Mouse (Mus musculus) forebrain, postnatal 0 days (tissue): ENCODE data around the gene Gm9903. TPM values are rescaled to one million over a fixed set of nuclear protein-coding genes. Genes with fewer than 3 reads are reported as not detected.

Experiments
- ATAC-seq: fragments of 200-750 bp; cut with Nextera tagmentation; 2 replicates; pipeline ENCODE4 v1.8.0; 2017; ENCODE audit warnings: mild to moderate bottlenecking, moderate library complexity
- DNase-seq: peaks from one replicate; pipeline ENCODE4 v3.0.0-alpha.2; 2015
- H3K27ac ChIP-seq: fragments of 300-500 bp; sonication (generic); 2 replicates; pipeline ENCODE4 v1.5.1; 2014; ENCODE audit warnings: low read depth, mild to moderate bottlenecking, antibody characterized with exemption, low read length, moderate library complexity, mixed read lengths
- H3K27me3 ChIP-seq: fragments of 300-500 bp; sonication (generic); 2 replicates; pipeline ENCODE4 v1.6.1; 2014; ENCODE audit warnings: mild to moderate bottlenecking, low read length, mixed read lengths; ENCODE audit not compliant: insufficient read depth
- H3K36me3 ChIP-seq: fragments of 300-500 bp; sonication (generic); 2 replicates; pipeline ENCODE4 v1.6.1; 2014; ENCODE audit warnings: mild to moderate bottlenecking, moderate library complexity; ENCODE audit not compliant: insufficient read depth
- H3K4me1 ChIP-seq: fragments of 300-500 bp; sonication (generic); 2 replicates; pipeline ENCODE4 v1.6.1; 2014; ENCODE audit warnings: antibody characterized with exemption; ENCODE audit not compliant: insufficient read depth
- H3K4me2 ChIP-seq: fragments of 300-500 bp; sonication (generic); 2 replicates; pipeline ENCODE4 v1.6.1; 2014; ENCODE audit warnings: low read depth, mild to moderate bottlenecking, moderate library complexity
- H3K4me3 ChIP-seq: fragments of 300-500 bp; sonication (generic); 2 replicates; pipeline ENCODE4 v1.5.1; 2014; ENCODE audit warnings: low read depth, low read length, mixed read lengths
- H3K9ac ChIP-seq: fragments of 300-500 bp; sonication (generic); 2 replicates; pipeline ENCODE4 v1.6.1; 2014; ENCODE audit warnings: mild to moderate bottlenecking
- H3K9me3 ChIP-seq: fragments of 300-500 bp; sonication (generic); 2 replicates; pipeline ENCODE4 v1.6.1; 2016; ENCODE audit warnings: low read length
- CTCF ChIP-seq: sonication (generic); IDR thresholded peaks from 2 replicates; pipeline ENCODE4 v1.5.1; 2016; ENCODE audit warnings: antibody characterized with exemption, control low read depth, low read depth
- WGBS: fragments of 180-500 bp; shearing (Covaris S2); extraction: QIAGEN DNeasy Blood & Tissue Kit; methylation state at CpG from one replicate; pipeline ENCODE4 v1.1.7; 2014; 5-methylcytosine and 5-hydroxymethylcytosine counted together
- polyA plus RNA-seq: library from polyadenylated mRNA; unstranded; fragments of >200 nt; fragmentation: Nextera tagmentation; extraction: Ambion mirVana; gene quantifications from 2 replicates; pipeline ENCODE4 v1.2.1, GENCODE M21; 2015
- total RNA-seq: library from RNA; depleted of rRNA; stranded (reverse); fragments of >200 nt; gene quantifications from 2 replicates; pipeline ENCODE4 v1.2.3, GENCODE M21; 2014; rRNA removed

The Gm9903 gene
- total RNA-seq: 1.00 TPM in 1 of 2 replicates, not detected in the other
- polyA plus RNA-seq: 0.39 and 0.59 TPM in 2 replicates

DNA sequence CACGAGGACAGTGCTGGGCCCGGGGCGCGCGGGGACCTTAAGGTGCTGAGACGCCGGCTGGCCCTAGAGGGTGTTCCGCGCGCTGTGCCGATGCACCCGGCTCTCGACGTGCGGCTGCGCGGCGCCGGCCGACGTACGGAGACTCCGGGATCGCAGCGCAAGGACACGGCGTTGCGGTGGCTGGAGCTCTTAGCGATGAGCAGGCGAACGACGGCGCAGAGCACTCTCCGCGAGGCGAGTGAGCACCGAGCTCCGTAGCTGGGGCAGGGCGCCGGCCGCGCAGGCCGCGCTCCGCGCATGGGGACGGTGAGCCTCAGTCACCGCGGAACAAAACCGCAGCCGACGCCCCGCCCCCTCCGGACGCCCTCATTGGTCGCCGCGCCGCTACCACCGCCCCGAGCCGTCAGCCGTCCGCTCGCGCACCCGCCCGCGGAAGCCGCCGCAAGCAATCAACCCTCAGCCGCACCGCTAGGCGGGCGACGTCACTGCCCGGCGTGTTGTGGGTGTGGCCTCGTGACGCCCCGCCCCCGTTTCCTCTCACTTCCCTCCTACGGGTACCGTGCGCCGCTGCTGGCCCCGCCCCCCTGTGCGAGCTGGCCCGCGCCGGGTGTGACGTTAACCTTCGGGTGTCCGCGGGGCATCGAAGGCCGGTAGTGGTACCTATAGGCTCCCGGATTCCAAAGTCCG, at the start of gene Gm9903, which contains the start of gene Fam53a:
Gene Gm9903 (plus strand): TSS at position 625 of the 687 bp plus-strand sequence.
Gene Fam53a (minus strand): TSS at position 335 of the 687 bp plus-strand sequence.
- no peaks in the 10 kb centered on the region for H3K9me3 ChIP-seq
- H3K4me3 ChIP-seq: peak within 1 kb of the TSS; percentile 77
- no peaks in the 10 kb centered on the region; the same call in 1 of the 2 replicates for H3K4me1 ChIP-seq
- H3K9ac ChIP-seq: peak within 1 kb of the TSS; percentile 73
- ATAC-seq (peak; percentile 99), DNase-seq (peak; percentile 98)
- no peaks in the 10 kb centered on the region for H3K27me3 ChIP-seq
- TF ChIP-seq CTCF: peak; percentile 56
- H3K36me3 ChIP-seq: no peaks in the 10 kb centered on the region
- peak within 1 kb of the TSS; percentile 89 for H3K4me2 ChIP-seq
- WGBS: 2% methylated on average over 74 of the region's 99 CpGs
- H3K27ac ChIP-seq: peak within 1 kb of the TSS; percentile 79

GRCm38 (mm10) chr5:33580336-33580735, 49.4 kb upstream of the Gm9903 start:
- Histone ChIP-seq H3K4me3 (no peak overlapping the region), H3K27me3 (no peaks in the 10 kb centered on the region), H3K9ac (no peak overlapping the region), H3K36me3 (no peaks in the 10 kb centered on the region), H3K27ac (no peak overlapping the region), H3K9me3 (no peaks in the 10 kb centered on the region), H3K4me2 (no peak overlapping the region), H3K4me1 (no peaks in the 10 kb centered on the region)
- 88% methylated on average over 1 of the region's 1 CpGs for WGBS
- no peak for ATAC-seq
- TF ChIP-seq CTCF: no peak
- DNase-seq: no peak

- no peaks in the 10 kb centered on the region for H3K4me1 ChIP-seq
- ATAC-seq: no peak
- no peak overlapping the region for H3K27ac ChIP-seq
- H3K4me2 ChIP-seq: no peak overlapping the region
- DNase-seq: no peak
- no peak for TF ChIP-seq CTCF
- H3K36me3 ChIP-seq: no peaks in the 10 kb centered on the region
- H3K4me3 ChIP-seq: no peak overlapping the region
- no peaks in the 10 kb centered on the region for H3K9me3 ChIP-seq
- H3K27me3 ChIP-seq: 0 out of 2 replicates have a peak, but pooled peaks cover 5% of the 10 kb centered on the region
- 73% methylated on average over 18 of the region's 18 CpGs for WGBS
- H3K9ac ChIP-seq: no peak overlapping the region
Observed at GRCm38 (mm10) chr5:33587498-33588058, 42.1 kb upstream of the Gm9903 start.

DNA sequence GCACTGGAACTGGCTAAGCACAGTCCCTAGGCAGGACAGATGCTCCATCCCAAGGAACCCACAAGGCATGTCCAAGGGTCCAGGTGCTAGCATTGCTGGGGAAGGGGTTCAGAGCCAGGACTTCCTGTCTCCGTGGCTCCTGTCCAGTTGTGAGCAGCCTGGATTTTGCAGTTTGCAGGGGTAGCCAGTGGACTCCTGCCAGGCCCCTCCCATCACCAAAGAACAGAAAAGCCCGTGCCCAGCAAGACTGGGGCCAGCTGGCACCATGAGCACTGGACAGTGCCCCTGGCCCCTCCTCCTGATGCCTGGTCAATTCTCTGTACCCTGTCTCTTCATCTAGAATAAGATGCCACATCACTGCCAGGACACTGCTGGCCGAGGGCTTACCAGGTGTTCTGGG, 41.7 kb upstream of the Gm9903 start:
- no peak overlapping the region for H3K9ac ChIP-seq
- no peak overlapping the region for H3K4me2 ChIP-seq
- H3K4me3 ChIP-seq: no peak overlapping the region
- 0 out of 2 replicates have a peak, but pooled peaks cover 5% of the 10 kb centered on the region for H3K27me3 ChIP-seq
- H3K27ac ChIP-seq: no peak overlapping the region
- TF ChIP-seq CTCF: no peak
- DNase-seq: no peak
- no peaks in the 10 kb centered on the region for H3K36me3 ChIP-seq
- 55% methylated on average over 3 of the region's 3 CpGs for WGBS
- no peaks in the 10 kb centered on the region for H3K4me1 ChIP-seq
- no peak for ATAC-seq
- no peaks in the 10 kb centered on the region for H3K9me3 ChIP-seq

DNA sequence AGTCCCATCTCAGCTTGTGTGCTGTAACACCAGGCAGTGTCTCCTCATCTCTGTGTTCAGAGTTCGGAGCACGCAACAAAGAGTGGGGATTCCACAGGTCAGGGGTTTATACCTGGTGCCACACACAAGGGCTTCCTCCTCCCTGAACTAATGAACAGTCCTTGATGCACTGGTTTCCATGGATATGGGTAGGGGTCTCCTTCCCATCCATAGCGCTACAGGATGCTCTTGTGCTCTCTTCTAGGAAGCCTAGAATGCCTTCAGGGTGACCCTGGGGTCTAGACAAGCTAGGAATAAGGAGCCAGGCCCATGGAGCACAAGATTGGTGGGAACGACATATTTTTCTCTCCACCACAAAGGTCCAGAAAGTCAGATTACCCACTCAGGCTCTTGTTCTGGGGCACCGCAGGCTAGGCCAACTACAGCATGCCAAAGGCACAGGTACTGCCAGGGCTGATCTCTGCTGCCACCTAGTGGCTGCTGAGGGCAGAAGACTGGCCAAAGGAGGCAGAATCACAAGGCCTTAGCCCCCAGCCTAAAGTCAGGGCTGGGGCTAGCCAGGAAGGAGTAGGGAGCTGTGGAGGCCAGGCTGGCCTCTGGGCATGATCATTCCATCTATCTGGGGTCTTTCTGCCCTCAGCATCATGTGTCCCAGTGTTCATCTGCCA, 40.4 kb upstream of the Gm9903 start:
- Histone ChIP-seq H3K4me1 (no peaks in the 10 kb centered on the region), H3K4me2 (no peak overlapping the region), H3K9ac (no peak overlapping the region), H3K36me3 (no peaks in the 10 kb centered on the region), H3K4me3 (no peak overlapping the region), H3K27me3 (0 out of 2 replicates have a peak, but pooled peaks cover 5% of the 10 kb centered on the region), H3K9me3 (no peaks in the 10 kb centered on the region), H3K27ac (no peak overlapping the region)
- TF ChIP-seq CTCF: peak; percentile 99
- WGBS: 65% methylated on average over 5 of the region's 5 CpGs
- DNase-seq: peak; percentile 87
- ATAC-seq: peak; percentile 77

DNA sequence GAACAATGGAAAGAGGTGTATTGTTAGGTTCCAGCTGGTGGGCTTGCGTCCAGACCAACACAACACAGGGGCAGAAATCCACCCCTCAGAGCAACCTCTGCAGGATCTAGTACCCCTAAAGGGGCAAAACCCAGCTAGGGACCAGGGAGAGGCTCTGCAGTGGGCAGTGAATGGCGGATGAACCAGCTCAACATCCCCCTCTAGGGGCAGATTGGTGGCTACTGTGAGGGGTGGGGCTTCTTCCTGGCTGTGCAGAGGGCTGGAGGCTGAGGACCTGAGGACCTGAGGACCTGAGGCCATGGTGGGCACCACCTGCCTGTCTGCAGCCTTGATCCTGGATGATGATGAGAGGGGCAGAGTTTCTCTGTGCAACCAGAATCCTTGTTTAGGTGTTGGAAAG, 36.1 kb upstream of the Gm9903 start:
- Histone ChIP-seq H3K9me3 (no peaks in the 10 kb centered on the region), H3K4me2 (no peak overlapping the region), H3K27ac (no peak overlapping the region), H3K36me3 (no peaks in the 10 kb centered on the region), H3K27me3 (0 out of 2 replicates have a peak, but pooled peaks cover 5% of the 10 kb centered on the region), H3K9ac (no peak overlapping the region), H3K4me1 (no peaks in the 10 kb centered on the region), H3K4me3 (no peak overlapping the region)
- 33% methylated on average over 2 of the region's 2 CpGs for WGBS
- ATAC-seq (no peak), DNase-seq (no peak)
- no peak; the same call in 1 of the 2 replicates for TF ChIP-seq CTCF

DNA sequence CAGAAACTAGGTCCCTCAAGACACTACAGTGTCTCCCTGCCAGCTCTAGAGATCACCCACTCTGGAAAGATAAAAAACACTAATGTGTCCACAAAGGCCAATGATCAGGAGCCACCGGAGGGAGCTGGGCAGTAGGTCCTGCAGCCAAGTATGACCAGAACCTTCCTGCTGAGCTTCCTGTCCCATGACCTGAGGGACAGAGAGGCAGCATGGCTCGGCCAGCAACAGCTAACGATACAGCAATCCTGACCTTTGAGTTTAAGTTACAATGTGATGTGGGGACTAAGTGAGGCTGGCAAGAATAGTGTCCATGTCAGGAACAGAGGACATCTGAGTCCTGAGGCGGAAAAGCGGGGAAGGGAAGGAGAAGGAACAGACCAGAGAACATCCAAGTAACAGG, 24.4 kb upstream of the Gm9903 start:
- ATAC-seq (no peak), DNase-seq (no peak)
- no peak overlapping the region for H3K4me2 ChIP-seq
- no peak overlapping the region for H3K4me3 ChIP-seq
- H3K36me3 ChIP-seq: peaks cover 33% of the 10 kb centered on the region
- H3K27ac ChIP-seq: no peak overlapping the region
- no peaks in the 10 kb centered on the region for H3K4me1 ChIP-seq
- 82% methylated on average over 5 of the region's 5 CpGs for WGBS
- TF ChIP-seq CTCF: no peak
- no peak overlapping the region for H3K9ac ChIP-seq
- no peaks in the 10 kb centered on the region for H3K9me3 ChIP-seq
- H3K27me3 ChIP-seq: no peaks in the 10 kb centered on the region
